Mouse (Mus musculus) forebrain, embryonic 11.5 days (tissue): ENCODE results near the gene Eya4. TPM values are rescaled to one million over a fixed set of nuclear protein-coding genes. Genes with fewer than 3 reads are reported as not detected.

Source experiments
- ATAC-seq: fragments of 200-750 bp; cut with Nextera tagmentation; replicated peaks from 2 replicates; pipeline ENCODE4 v1.8.0; 2017; ENCODE audit warnings: moderate TSS enrichment; ENCODE audit not compliant: low FRiP score
- DNase-seq: peaks from one replicate; pipeline ENCODE4 v3.0.0-alpha.2; 2017; ENCODE audit warnings: low spot score
- H3K27ac ChIP-seq: fragments of 300-500 bp; sonication (generic); 2 replicates; pipeline ENCODE4 v1.5.1; 2014; ENCODE audit warnings: low read depth, low read length
- H3K27me3 ChIP-seq: fragments of 300-500 bp; sonication (generic); 2 replicates; pipeline ENCODE4 v1.6.1; 2014; ENCODE audit warnings: mild to moderate bottlenecking, low read length, mixed read lengths; ENCODE audit not compliant: control insufficient read depth, insufficient read depth
- H3K36me3 ChIP-seq: fragments of 300-500 bp; sonication (generic); 2 replicates; pipeline ENCODE4 v1.6.1; 2014; ENCODE audit warnings: mild to moderate bottlenecking, low read length, moderate library complexity, mixed read lengths; ENCODE audit not compliant: control insufficient read depth, insufficient read depth
- H3K4me1 ChIP-seq: fragments of 300-500 bp; sonication (generic); replicated peaks from 2 replicates; pipeline ENCODE4 v1.6.1; 2014; ENCODE audit warnings: low read length, mixed read lengths; ENCODE audit not compliant: control insufficient read depth, insufficient read depth
- H3K4me2 ChIP-seq: fragments of 300-500 bp; sonication (generic); 2 replicates; pipeline ENCODE4 v1.6.1; 2014; ENCODE audit warnings: low read depth, mild to moderate bottlenecking, low read length, moderate library complexity, mixed read lengths; ENCODE audit not compliant: severe bottlenecking
- H3K4me3 ChIP-seq: fragments of 300-500 bp; sonication (generic); 2 replicates; pipeline ENCODE4 v1.5.1; 2014; ENCODE audit warnings: low read depth, low read length
- H3K9ac ChIP-seq: fragments of 300-500 bp; sonication (generic); 2 replicates; pipeline ENCODE4 v1.6.1; 2014; ENCODE audit warnings: low read length
- H3K9me3 ChIP-seq: fragments of 300-500 bp; sonication (generic); 2 replicates; pipeline ENCODE4 v1.6.1; 2016; ENCODE audit warnings: low read length, mixed read lengths; ENCODE audit not compliant: control insufficient read depth
- WGBS: fragments of 180-500 bp; shearing (Covaris S2); extraction: QIAGEN DNeasy Blood & Tissue Kit; methylation state at CpG from one replicate; pipeline ENCODE4 v1.1.7; 2014; 5-methylcytosine and 5-hydroxymethylcytosine counted together
- polyA plus RNA-seq: library from polyadenylated mRNA; unstranded; fragments of >200 nt; fragmentation: Nextera tagmentation; extraction: Ambion mirVana; gene quantifications from 2 replicates; pipeline ENCODE4 v1.2.1, GENCODE M21; 2014

Gene Eya4
- polyA plus RNA-seq, 1 experiment from 2014 or later, result 6.1 TPM

DNA sequence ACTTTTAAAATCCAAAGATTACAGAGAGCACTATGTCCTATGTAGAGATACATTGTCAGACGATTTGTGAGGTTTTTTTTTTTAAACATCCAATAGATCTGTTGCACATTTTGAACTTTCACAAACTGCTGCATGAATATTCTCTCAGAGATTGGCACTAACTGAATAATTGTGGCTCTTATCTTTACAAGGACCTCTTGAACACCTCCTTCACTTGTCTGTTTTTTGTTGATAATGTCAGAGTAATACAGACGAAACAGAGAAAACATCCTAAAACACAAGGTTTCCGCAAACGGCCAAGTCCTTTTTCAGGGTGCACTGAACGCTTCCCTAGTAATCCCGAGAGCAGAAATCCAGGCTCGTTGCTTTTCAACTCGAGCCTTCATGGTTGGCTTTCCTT, 234.5 kb downstream of the Eya4 start:
- ATAC-seq (no peak), DNase-seq (no peak)
- Histone ChIP-seq H3K27ac (no peak overlapping the region), H3K27me3 (no peaks in the 10 kb centered on the region), H3K4me1 (no peaks in the 10 kb centered on the region), H3K9me3 (no peaks in the 10 kb centered on the region), H3K36me3 (no peaks in the 10 kb centered on the region), H3K4me2 (no peak overlapping the region), H3K4me3 (no peak overlapping the region), H3K9ac (no peak overlapping the region)
- 87% methylated on average over 8 of the region's 8 CpGs for WGBS

- DNase-seq, result no peak
- WGBS, result 82% methylated on average over 3 of the region's 3 CpGs
- no peaks in the 10 kb centered on the region for H3K36me3 ChIP-seq
Observed at GRCm38 (mm10) chr10:23115321-23115720, 235.3 kb downstream of the Eya4 start.

DNA sequence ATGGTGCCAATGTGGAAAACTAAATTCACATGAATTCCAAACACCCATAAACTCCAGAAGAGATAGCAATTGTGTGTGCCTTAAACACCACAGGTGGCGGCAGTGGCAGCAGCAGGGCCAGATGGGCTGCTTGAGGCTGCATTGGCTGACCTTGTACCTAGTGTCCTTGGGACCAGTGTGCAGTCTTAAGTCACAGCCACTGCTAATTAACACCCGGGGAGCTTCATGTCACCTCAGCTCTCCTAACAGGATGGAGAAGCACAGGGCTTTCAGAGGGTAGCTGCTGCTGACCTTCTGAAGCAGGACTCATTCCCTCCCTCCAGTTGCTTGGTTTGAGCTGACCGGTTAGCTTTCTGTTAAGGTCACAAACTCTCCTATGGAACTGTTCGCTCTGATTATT, 242.5 kb downstream of the Eya4 start:
- Histone ChIP-seq H3K4me2 (no peak overlapping the region), H3K9me3 (no peaks in the 10 kb centered on the region)
- 80% methylated on average over 4 of the region's 4 CpGs for WGBS

More at GRCm38 (mm10) chr10:23115321-23115720, 235.3 kb downstream of the Eya4 start:
- H3K27ac ChIP-seq, result no peak overlapping the region
- no peak overlapping the region for H3K4me2 ChIP-seq
- H3K27me3 ChIP-seq, result no peaks in the 10 kb centered on the region
- H3K9ac ChIP-seq, result no peak overlapping the region
- no peaks in the 10 kb centered on the region for H3K4me1 ChIP-seq
- no peak overlapping the region for H3K4me3 ChIP-seq
- no peak for ATAC-seq
- H3K9me3 ChIP-seq, result no peaks in the 10 kb centered on the region

DNA sequence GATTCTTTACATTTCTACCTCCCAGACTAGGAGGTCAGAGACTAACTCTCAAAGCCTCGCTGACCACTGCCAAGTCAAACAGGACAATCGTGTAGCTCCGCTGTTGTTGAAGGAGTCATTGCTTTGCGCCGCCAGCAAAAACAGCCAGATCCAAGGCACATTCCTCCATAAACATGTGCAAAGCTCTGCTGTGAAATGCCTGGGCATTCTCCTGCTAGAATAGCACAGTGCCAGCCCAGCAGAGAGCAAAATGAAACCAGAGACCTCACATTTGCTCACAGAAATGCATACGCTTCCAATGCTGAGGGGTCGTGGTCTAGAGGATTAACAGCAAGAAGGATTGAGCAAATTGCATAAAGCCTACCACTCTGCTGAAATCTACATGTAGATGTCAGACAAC, 258.1 kb downstream of the Eya4 start:
- Histone ChIP-seq H3K4me2 (no peak overlapping the region), H3K36me3 (no peaks in the 10 kb centered on the region), H3K4me1 (no peaks in the 10 kb centered on the region), H3K27me3 (no peaks in the 10 kb centered on the region), H3K4me3 (no peak overlapping the region), H3K9me3 (no peaks in the 10 kb centered on the region), H3K27ac (no peak overlapping the region), H3K9ac (no peak overlapping the region)
- 89% methylated on average over 7 of the region's 7 CpGs for WGBS
- DNase-seq, result no peak
- no peak for ATAC-seq

More for the DNA sequence above, 242.5 kb downstream of the Eya4 start:
- Histone ChIP-seq H3K27ac (no peak overlapping the region), H3K4me1 (no peaks in the 10 kb centered on the region), H3K27me3 (no peaks in the 10 kb centered on the region), H3K4me3 (no peak overlapping the region), H3K36me3 (no peaks in the 10 kb centered on the region), H3K9ac (no peak overlapping the region)
- DNase-seq (no peak), ATAC-seq (no peak)

GRCm38 (mm10) chr10:23091552-23091951, 259.0 kb downstream of the Eya4 start:
- DNase-seq (no peak), ATAC-seq (no peak)
- H3K4me2 ChIP-seq, result no peak overlapping the region
- H3K9me3 ChIP-seq, result no peaks in the 10 kb centered on the region
- H3K27ac ChIP-seq, result no peak overlapping the region
- H3K36me3 ChIP-seq, result no peaks in the 10 kb centered on the region
- WGBS, result 63% methylated on average over 3 of the region's 3 CpGs
- no peak overlapping the region for H3K4me3 ChIP-seq
- H3K9ac ChIP-seq, result no peak overlapping the region
- no peaks in the 10 kb centered on the region for H3K27me3 ChIP-seq
- no peaks in the 10 kb centered on the region for H3K4me1 ChIP-seq

DNA sequence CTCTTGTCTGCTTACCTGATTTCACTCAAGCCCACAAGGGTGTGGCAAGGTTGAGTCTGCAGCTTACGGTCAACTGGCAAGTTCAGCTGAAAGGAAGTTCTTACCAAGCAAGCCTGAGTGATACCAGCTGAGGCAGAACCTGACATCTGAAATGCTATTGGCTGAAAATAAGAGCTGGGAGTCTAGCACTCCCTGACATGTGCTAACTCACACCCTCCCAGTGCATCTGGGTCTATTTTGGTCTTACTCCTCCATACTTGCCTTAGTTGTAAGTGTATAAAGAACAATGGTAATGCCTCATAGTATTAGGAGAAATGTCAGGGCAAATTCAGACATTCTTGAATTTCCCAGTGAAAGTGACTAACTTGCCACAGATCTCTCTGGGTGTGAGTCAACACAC, 260.3 kb downstream of the Eya4 start:
- Histone ChIP-seq H3K27me3 (no peaks in the 10 kb centered on the region), H3K4me3 (no peak overlapping the region), H3K4me1 (no peaks in the 10 kb centered on the region), H3K9ac (no peak overlapping the region), H3K27ac (no peak overlapping the region), H3K9me3 (no peaks in the 10 kb centered on the region), H3K4me2 (no peak overlapping the region), H3K36me3 (no peaks in the 10 kb centered on the region)
- DNase-seq, result no peak
- no peak for ATAC-seq
- WGBS, result 96% methylated on average over 1 of the region's 1 CpGs

GRCm38 (mm10) chr10:23089271-23089670, 261.3 kb downstream of the Eya4 start:
- Histone ChIP-seq H3K4me1 (no peaks in the 10 kb centered on the region), H3K27ac (no peak overlapping the region), H3K36me3 (no peaks in the 10 kb centered on the region), H3K9me3 (no peaks in the 10 kb centered on the region), H3K4me2 (no peak overlapping the region), H3K4me3 (no peak overlapping the region), H3K9ac (no peak overlapping the region), H3K27me3 (no peaks in the 10 kb centered on the region)
- no peak for ATAC-seq
- DNase-seq, result no peak
- WGBS, result 89% methylated on average over 6 of the region's 6 CpGs

DNA sequence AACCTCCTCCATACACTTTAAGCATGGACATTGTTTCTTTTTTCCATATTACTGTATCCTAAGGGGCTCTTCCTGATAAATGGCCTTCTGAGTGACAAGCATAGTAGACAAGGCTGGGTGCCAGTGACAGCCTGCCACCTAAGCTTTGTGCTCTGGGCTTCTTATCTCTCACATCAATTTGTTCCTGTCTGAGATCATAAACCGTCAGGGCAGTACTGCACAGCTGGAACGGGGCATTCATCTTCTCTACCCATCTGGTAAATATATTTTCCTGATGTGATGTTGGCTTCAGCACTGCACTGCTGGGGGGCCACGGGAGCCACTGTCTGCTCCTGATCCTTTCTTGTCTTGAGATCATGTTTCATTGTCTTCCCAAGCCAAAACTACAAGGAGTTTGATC, 261.8 kb downstream of the Eya4 start:
- DNase-seq (no peak), ATAC-seq (no peak)
- Histone ChIP-seq H3K4me2 (no peak overlapping the region), H3K4me1 (no peaks in the 10 kb centered on the region), H3K4me3 (no peak overlapping the region), H3K9ac (no peak overlapping the region), H3K9me3 (no peaks in the 10 kb centered on the region), H3K36me3 (no peaks in the 10 kb centered on the region), H3K27me3 (no peaks in the 10 kb centered on the region), H3K27ac (no peak overlapping the region)
- WGBS, result 81% methylated on average over 3 of the region's 3 CpGs

GRCm38 (mm10) chr10:23086352-23087215, 264.0 kb downstream of the Eya4 start:
- ATAC-seq (0 out of 2 replicates have a peak, but pooled peaks have one; percentile 46), DNase-seq (peak; percentile 78)
- H3K4me3 ChIP-seq, result no peak overlapping the region
- no peak overlapping the region for H3K27ac ChIP-seq
- H3K4me1 ChIP-seq, result no peaks in the 10 kb centered on the region
- no peaks in the 10 kb centered on the region for H3K9me3 ChIP-seq
- no peak overlapping the region for H3K4me2 ChIP-seq
- 74% methylated on average over 21 of the region's 21 CpGs for WGBS
- H3K9ac ChIP-seq, result no peak overlapping the region
- H3K27me3 ChIP-seq, result no peaks in the 10 kb centered on the region
- no peaks in the 10 kb centered on the region for H3K36me3 ChIP-seq
